Mouse (Mus musculus) v-Abl transformed pro-B cells (cell line): ENCODE measurements around the gene Atp5g3.

Experiments used
- in situ Hi-C, 2 experiments: fragments of 400-800 bp; cut with MboI; formaldehyde crosslinking; loops; one replicate each; pipeline ENCODE4 v1.15.1; 2025; ENCODE audit not compliant: unreplicated experiment in 2 of 2

The Atp5g3 gene

DNA sequence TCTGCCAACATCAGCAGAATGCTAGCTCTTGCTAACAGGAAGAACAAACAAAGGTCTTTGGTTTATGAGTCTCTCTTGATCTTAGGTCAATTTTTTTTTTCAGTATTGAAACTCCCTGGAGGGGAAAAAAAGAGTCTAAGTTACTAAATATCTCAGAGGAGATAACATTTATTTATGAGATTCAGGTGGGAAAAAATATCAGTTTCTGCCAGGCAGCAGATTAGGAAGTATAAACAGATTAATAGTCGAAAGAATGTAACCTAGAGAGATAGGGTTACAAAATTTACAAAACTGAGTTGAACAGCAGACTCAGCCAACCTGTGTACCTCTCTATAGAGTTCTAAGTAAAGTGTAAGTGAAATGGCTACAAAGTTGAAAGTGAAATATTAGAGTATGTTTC, 10.8 kb downstream of the Atp5g3 start:
- in situ Hi-C loops = no loop called here

DNA sequence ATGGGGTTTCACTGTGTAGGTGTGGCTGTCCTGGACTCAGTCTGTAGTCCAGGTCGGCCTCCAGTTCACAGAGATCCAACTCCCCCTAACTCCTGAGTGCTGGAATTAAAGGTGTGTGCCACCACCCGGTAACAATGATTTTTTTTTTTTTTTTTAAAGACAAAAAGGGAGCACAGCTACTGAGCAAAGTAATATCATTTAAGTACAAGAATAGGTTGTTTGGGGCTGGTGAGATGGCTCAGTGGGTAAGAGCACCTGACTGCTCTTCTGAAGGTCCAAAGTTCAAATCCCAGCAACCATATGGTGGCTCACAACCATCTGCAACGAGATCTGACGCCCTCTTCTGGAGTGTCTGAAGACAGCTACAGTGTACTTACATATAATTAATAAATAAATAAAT, 14.2 kb downstream of the Atp5g3 start:
- in situ Hi-C loops = loop anchor here in 1 of 2 experiments (25.0 kb wide), 2 partner anchors 335 to 585 kb away; partner anchors contain the start of genes Cir1 and Scrn3

DNA sequence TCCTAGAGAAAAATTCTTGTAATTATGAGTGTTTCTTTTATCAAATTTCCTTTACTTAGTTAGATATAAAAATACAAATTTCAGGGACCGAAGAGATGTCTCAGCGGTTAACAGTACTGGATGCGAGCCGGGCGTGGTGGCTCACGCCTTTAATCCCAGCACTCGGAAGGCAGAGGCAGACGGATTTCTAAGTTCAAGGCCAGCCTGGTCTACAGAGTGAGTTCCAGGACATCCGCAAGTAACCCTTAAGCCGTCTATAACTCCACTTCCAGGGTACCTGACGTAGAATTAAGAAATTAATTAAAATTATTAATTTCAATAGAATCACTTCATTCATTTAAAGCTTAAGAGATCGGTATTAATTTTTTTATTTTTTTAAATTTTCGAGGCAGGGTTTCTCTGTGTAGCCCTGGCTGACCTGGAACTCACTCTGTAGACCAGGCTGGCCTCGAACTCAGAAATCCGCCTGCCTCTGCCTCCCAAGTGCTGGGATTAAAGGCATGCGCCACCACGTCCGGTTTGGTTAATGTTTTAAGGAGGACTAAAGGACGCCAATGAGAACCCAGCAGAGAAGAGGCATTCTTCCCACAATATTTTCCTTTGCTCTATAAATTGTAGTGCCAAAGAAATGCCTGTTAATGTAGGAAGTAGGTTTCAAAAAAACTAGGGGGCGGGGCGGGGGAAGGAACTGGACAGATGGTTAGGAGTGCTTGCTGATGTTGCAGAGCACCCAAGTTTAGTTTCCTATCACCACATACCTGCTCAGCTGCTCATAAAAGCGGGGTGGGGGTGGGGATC, 17.5 kb downstream of the Atp5g3 start:
- in situ Hi-C loops = loop anchor here in 1 of 2 experiments (25.0 kb wide), 2 partner anchors 331 to 581 kb away; partner anchors contain the start of genes Cir1 and Scrn3

DNA sequence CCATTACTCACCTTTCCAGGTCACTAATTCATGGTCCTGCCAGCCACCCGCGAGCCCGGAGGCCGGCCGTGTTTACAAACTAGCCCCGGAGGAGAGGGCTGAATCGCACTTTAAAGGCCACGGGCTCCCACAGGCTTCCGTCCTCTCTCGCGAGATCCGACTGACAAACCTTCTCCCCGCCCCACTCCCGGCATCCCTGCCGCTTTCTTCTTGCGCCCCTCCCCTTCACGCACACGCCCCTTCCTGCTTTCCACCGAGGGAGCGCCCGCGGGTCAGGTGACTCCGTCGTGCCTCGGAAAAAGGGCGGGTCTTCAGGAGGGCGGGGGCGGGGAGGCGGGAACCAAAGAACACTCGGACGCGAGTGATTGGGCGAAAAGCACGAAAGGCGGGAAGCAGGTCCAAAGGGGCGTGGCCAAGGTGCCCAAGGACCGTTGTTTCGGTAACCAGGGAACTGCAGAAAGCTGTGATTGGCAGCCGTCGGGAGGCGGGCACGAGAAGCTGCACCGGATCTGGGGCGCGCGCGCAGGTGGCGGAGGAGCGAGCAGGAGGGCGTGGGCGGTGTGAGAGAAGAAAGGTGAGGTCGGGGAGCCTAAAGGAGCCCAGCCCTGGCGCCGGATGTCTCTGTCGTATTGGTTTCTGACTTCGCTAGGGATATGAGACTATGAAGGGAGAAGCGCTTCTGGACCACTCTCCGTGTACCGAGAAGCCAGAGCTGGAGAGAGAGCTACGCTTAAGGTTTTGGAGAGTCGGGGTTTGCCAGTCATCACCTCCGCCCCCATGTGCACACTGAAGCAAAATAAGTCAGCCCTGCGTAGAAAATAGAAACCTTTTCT, 18.4 kb downstream of the Atp5g3 start, which contains the start of gene Atf2:
Atf2 (minus strand) TSS at position 176 of the 833 bp plus-strand sequence.
- in situ Hi-C loops = loop anchor here in 1 of 2 experiments (25.0 kb wide), 2 partner anchors 330 to 580 kb away; partner anchors contain the start of genes Cir1 and Scrn3

DNA sequence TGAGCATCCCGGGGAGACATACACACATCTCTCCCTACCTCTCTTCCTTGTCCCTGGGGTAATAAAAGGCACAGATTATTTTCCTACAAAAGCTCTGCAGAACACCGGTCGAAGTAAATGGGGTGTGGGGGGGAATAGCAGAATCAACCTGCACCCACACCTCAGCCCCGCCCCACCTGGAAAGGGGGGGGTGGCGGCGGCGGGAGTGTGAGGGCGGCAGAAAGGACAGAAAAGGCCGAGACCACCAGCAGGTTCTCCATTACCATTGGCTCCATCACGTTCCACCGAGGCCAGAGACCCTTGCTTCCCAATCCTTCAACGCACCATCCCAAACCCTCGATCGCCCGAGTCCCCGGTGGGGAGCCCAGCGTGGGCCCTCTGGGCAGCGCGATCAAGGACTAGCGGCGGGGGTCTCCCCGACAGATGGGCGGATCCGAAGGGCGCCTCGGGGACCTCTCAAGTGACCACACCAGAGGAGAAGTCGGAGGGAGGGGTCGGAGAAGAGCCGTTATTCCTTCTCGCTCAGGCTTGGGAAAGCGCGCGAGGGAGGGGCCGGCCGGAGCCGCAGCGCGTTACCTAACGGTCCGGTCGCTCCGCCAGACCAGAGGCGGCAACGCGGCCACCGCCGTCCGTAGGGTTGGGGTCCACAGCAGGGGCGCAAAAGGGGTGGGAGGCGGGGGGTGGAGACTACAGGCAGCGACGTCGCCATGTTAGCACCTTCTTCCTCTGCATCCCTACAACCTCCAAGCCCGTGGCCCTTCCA, 19.2 kb downstream of the Atp5g3 start:
- in situ Hi-C loops = loop anchor here in 1 of 2 experiments (25.0 kb wide), 2 partner anchors 330 to 580 kb away; partner anchors contain the start of genes Cir1 and Scrn3

DNA sequence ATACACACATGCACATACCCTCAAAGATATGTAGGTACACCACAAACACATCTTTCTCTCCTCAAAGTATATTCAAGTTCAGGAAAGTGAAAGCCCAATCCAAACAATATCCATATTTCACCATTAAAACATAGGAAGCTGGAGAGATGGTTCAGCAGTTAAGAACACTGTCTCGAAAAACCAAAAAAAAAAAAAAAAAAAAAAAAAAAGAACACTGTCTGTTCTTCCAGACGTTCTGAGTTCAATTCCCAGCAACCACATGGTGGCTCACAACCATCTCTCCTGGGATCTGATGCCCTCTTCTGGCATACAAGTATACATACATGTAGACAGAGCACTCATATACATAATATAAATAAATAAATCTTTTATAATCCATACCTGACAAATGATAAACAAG, 25.1 kb downstream of the Atp5g3 start:
- in situ Hi-C loops = loop anchor here in 1 of 2 experiments (25.0 kb wide), 2 partner anchors 324 to 574 kb away; partner anchors contain the start of genes Cir1 and Scrn3

DNA sequence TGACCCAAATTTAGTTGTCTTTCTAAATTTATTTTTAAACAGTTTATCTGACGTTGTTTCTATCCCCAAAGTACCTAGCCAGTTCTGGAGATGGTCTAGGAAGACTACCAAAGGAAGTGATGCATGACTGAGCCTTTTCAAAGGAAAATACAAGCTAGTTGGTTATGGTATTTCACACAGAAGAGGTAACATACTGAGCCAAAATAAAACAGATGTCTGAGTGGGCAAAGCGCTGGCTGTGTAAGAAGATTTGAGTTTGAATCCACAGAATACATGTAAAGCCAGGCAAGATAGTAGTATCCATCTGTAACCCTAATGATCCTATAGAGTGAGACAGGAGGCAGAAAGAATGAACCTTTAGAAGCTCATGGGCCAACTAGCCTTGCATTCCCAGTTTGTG, 33.2 kb downstream of the Atp5g3 start:
- in situ Hi-C loops = loop anchor here in 1 of 2 experiments (25.0 kb wide), 2 partner anchors 316 to 566 kb away; partner anchors contain the start of genes Cir1 and Scrn3

DNA sequence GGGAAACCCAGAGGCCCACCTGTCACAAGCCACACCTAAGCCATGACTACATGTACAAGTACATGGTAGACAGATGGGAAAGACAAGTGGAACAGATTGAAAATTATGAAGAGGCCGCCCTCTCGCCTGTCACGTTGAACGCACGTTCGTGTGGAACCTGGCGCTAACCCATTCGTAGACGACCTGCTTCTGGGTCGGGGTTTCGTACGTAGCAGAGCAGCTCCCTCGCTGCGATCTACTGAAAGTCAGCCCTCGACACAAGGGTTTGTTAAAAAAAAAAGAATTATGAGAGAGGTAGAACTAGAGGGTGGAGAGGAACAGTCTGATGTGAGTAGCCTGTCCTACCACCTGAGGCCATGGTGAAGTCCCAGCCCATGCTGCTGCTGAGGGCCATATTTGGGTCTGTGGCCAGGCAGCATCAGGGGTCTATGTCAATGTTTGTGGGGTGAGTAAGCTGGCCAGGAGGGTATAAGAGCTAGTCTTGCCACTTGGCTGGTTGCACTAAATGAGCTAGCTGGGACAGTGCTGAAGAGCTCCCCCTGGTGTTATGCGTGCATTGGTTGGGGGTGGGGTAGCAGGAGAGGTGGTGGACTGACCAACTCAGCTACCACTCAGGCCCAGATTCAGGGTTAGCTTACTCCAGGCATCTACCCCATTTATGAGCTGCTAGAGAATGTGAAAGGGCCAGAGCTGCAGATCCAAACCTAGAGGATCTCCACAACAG, 43.2 kb downstream of the Atp5g3 start:
- in situ Hi-C loops = no loop called here

DNA sequence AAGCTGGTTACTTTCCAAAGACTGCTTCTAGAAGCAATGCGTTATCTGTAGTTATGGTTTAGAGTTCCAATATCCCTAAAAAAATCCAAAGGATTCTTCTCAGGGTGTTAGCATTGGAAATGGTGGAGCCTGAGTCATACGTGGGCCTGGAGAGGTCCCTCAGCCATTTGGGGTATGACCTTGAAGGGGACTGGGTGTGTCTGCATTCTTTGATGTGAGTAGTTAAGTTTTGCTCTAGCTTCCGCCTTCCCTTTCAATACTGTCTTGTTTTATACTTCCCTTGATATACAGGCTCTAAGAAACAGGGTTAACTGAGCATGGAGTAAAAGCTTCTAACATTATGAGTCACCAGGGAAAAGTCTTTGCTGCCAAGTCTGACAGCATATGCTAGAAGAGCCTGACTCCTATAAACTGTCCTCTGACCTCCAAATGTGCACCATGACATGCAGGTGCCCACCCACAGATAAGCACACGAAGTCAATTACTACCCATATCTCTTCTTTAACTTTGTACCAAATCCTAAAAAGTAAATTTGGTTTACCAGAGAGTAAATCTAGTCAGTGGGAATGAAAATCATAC, 51.0 kb downstream of the Atp5g3 start:
- in situ Hi-C loops = no loop called here
